Mouse (Mus musculus): ENCODE results near the gene Myrip.
"Not testable (repeated sequence)": the region's sequence is repeated elsewhere in the genome, so short reads cannot be mapped to it uniquely, and the experiment has no call there.

Myrip gene

DNA sequence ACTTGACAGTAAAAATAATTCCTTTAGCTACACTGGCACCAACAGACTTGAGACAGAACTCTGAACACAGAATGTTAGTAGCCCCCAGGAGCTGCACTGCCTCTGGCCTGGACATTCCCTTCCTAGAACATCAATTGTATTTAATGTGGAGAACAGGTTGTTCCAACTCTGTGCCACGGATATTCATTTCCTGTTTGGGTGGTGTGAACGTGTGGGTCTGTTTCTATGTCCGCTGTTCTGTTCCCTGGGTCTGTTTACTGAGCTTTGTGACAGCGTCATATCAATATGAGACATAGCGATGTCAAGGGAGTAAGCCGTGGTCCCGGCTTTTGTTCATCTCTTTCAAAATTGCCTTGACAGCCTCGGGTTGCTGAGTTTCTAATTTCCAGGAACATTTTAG lies 97.0 kb downstream of the Myrip start:
- DNase-seq: no peak

DNA sequence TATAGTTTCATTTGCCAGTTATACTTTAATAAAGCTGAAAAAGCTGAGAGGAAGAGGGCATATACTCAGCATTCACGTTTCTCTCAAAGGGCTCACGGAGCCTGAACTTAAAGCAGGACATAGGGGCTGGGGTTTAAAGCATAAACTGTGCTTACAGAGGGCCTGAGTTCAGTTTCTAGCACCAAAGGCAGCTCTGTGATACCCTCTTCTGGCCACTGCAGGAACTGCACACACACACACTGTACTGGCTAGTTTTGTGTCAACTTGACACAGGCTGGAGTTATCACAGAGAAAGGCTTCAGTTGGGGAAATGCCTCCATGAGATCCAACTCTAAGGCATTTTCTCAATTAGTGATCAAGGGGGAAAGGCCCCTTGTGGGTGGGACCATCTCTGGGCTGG lies 98.2 kb downstream of the Myrip start:
- DNase-seq: not testable (repeated sequence)

DNA sequence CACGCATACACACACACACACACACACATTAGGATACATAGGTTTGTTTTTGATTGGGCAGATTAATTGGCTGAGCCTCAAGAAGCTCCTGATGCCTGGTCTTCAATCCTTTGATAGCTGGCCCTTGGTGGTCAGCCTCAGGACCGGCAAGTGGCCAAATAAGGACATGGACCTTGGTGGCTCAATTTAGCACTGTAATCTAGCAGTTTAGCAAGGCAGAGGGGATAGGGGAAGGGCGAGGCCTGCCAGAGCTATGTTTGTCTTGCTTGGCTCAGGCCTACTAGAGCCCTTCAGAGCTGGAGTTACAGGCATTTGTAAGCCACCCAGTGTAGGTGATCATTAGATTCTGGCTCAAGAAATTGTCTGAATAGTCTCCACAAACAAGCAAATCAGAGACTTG lies 101.1 kb downstream of the Myrip start:
- no peak for DNase-seq

DNA sequence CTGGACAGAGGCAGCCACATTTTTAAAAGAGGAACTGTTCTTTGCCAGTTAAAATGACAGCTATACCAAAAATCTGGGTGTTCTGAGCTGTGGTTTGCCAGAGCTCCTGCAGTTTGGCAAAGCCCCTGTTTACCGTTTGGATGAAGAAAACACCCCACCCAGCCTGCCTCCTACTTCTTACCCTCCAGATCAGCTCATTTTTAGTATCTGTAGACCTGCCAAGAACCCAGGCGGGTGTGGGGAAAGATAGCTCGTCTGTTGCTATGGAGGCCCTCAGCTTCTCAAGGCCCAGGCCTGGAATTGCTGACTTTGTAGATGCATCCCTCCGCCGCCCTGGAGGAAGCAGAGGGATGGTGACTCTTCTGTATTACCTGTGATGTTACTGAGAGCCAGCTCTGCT lies 102.3 kb downstream of the Myrip start:
- peak; percentile 87 for DNase-seq

DNA sequence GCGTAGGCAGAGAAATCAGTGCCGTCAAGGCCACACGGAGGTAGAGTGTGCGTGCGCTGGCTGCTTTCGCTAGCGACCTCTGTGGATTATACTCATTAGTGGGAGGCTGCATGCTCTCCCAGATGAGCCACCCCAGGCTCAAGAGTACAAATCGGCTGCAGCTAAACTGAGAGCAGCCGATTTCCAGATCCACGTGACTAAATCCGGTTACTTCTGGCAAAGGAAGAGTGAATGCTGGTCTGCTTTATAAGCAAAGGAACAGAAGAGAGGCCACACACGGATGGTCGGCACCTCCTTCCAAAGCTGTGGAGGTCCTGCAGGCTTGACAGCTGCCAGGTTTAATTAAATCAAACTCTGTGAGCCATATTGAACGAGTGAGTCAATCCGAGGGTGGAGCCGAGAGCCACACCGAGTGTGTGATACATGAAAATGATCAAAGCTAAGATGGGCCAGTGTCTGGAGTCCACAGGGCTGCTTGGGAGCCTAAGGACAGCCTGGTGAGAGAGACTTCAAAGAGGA lies 108.4 kb downstream of the Myrip start:
- peak; percentile 60 for DNase-seq

DNA sequence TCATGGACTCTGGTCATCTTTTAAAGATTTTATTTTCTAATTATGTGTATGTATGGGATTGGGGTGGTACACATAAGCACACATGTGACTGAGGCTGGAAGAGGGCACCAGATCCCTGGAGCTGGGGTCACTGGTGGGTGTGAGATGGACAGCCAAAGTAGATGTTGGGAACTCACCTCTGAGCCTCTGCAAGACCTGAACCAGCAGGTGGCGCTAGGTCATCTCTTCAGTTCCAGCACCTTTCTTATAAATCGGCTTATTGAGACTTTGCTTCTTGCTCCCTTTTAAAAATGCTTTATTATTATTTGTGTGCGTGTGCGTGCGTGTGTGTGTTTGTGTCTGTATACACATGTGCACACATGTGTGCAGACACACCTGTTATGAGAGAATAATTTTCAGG lies 109.1 kb downstream of the Myrip start:
- peak; percentile 66 for DNase-seq

DNA sequence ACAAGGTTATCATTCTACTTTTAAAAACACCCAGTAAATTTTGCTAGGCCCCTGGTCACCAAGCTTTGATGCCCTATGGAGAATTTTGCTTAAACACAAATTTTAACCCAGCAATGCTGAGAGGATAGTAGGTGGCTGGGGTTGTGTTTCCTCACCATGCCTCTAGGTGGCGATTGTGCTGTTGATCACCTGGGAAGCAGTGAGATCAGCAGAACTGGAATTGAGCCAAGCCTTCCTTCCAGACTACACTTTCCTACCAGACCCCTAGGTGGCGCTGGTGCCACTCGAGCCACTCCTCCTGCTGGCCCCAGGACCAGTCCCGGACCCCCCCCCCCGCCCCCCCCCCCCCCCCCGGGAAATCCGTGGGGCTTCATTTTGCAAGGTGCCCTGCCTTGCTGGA lies 114.2 kb downstream of the Myrip start:
- peak; percentile 79 for DNase-seq

DNA sequence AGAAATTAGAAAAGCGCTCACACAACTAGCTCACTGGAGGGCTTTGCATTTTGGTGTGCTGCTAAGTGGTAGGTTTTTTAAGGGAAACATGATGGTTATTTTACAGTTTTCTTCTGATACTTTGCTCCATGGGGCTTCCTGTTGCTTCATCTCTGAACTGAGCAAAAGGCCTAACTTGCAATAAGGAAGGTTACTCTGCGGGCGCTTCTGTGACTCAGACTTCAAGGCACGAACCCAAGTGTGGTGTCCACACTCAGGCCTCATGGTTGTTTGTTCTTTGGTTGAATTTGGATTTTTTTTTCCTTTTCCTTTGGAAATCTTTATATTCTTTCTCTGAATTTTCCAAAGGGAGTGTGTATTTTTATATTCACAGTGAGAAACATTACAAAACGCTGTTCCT lies 114.8 kb downstream of the Myrip start:
- no peak for DNase-seq

DNA sequence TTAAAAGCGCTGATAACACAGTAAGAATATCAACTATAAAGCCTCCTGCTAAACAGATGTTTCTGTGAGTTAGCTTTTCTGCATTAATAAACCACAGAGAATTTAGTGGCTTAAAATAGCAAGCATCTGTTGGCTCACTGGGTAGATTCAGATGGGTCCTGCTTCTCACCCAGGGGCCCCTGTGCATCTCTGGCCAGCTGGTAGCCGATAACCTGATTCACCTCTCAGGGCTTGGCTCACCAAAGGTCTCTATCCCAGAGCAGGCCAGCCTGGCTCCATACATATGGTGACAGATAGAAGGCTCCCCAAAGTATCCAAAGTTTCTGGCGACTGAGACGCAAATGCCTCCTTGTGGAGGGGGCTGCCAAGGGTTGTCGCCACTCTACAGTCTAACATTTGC lies 115.4 kb downstream of the Myrip start:
- no peak for DNase-seq

DNA sequence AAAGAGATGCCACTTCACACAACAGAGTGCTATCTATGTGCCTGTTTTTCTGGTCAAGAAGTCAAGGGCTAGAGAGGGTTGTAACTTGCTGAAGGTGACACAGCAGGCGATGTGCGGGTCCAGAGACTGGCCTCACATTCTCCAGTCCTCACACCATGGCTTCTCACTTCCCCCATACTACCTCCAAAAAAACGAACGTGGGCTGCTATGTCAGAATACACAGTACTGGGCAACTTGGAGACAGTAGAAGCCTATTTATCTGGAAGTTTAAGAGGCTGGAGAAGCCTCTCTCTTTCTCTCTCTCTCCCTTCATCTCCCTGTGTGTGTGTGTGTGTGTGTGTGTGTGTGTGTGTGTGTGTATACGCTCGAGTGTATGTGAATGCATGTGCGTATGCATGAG lies 117.3 kb downstream of the Myrip start:
- peak; percentile 49 for DNase-seq

DNA sequence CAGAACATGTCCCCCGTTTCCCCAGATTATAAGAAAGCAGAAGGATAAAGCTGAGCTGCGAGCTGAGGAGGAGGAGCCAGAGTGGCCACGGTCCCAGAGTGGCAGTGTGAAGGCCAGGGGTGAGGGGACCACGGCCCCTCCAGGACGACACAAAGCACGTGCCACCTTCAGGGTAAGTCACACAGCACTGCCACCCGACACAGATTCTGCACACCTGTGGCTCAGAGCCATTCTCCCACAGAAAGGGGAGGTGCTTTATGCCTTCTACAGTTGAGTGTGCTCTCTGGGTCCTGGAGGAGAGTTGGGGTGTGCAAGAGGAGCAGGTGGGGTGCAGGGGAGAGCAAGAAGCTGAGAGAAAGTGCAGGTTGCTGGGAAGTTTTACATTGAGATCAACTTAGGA lies 123.3 kb downstream of the Myrip start:
- no peak for DNase-seq

DNA sequence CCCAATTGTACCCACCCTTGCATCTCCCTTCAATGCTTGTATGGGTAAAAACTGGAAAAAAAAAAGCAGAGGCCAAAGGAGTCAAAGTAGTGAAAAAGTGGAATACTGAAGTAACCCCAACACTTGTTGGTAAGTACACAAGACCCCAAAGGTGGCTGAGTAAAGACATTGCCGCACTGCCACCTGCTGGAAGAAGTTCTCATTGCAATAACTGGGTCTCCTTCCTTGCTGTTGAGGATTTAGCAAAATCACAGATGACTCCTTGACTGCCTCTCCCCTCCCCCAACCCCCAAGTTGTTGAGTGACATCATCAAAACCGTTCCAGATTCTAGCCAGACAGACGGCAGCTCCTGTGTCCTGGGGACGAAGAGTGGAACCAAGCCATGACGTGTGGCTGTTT lies 124.5 kb downstream of the Myrip start:
- peak; percentile 60 for DNase-seq

DNA sequence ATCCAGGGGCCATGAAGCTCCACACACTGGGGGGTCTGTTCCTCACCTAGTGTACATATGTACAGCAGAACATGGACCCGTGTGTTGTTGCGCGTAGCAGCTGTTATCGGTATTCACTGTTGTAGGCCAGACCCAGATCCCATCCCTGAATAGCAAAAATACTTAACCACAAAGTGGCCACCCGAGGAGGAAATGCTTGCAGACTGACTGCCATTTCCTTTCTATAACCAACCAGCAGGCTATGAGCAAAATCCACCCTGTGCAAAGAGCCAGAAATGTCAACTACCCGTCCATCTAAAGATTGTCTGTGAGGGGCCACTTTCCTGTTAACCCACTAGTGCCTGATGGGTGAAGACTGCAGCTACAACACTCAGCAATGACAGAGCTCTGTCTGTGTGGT lies 126.9 kb downstream of the Myrip start:
- DNase-seq: no peak

DNA sequence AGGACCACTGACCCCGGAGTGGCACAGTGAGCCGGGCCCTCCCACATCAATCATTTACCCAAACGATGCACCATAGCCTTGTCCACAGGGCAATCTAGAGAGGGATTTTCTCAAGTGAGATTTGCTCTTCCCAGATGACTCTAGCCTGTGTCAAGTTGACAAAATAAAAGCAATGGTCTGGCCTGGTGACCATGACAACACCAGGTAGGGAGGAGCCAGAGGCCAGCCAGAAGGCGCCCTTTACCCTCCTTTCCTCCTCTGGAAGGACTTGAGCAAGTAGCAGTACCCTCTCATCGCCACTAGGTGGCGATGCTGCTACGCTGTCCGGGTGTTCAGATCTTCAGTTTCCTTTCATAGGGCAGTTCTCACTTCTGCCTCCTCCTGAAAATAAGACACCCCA lies 132.4 kb downstream of the Myrip start:
- peak; percentile 68 for DNase-seq

DNA sequence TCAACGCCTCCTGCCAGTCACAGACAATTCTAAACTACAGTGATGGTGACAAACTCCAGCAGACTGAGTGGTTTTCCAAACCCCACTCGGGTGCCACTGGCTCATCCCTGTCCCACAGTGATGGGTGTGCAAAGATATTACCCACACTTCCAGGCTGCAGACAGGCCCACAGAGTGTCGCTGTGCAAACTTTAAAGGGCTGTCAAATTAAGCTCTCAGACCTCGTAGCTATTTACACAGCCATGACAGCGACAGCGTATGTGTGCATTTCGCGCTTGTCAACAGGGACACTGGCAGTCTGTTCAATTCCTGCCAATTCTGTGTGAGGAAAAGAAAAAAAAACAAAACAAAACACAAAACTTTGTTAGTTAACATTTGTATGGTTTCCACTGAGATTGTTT lies 134.5 kb downstream of the Myrip start:
- no peak for DNase-seq

DNA sequence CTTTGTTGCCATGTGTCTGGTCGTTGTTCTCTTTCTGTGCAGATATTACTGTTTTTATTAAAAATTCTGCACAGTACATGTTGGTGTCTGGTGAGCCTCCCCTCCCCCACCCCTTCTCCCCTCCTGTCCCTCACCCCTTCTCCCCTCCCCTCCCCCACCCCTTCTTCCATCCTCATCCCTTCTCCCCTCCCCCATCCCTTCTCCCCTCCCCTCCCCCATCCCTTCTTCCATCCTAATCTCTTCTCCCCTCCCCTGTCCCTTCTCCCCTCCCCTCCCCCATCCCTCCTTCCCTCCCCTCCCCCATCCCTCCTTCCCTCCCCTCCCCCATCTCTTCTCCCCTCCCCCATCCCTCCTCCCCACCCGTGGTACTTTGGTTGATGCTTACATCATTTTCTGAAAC lies 135.5 kb downstream of the Myrip start:
- no peak for DNase-seq

DNA sequence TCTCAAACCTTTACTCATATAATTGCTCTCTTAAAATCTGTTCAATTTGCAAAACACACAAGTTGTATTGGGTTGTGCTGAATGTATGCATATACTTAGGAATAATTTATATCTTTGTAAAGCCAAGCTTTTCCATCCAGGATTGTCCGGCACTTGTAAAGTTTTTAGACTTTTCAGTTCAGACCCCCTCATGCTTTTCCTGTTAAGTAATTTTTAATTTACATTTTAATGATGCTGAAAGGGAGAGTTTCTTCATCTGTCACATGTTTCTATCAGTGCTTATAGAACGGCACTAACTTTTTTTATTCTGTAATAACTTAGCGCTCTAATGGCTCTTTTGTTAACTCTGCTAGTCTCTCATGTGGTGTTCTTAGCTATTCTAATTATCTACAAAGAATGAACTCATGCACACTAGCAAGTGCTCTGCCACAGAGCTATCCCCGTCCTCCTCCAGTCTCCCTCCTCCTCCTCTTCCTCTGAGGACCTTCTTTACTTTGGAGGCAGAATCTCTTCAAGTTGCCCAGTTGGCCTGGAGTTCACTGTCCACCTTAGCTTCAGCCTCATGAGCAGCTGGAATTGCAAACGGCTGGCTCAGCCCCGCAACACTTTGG lies 136.1 kb downstream of the Myrip start:
- DNase-seq: no peak

DNA sequence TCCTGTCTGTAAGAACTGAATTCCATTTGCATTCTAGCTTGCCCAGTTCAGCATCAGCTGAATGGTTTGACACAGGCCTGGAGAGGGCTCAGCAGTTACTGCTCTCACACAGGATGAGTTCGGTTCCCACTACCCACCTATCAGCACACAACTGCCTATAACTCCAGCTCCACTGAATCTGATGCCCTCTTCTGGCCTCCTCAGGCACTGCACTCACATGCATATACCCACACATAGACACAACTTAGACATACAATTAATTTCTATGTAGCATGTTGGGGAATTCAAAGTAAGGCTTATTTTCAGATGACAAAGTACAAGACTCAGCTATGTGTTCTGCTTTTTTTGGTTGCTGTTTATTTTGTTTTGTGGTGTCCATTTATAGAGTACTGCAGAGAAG lies 137.0 kb downstream of the Myrip start:
- DNase-seq: no peak

DNA sequence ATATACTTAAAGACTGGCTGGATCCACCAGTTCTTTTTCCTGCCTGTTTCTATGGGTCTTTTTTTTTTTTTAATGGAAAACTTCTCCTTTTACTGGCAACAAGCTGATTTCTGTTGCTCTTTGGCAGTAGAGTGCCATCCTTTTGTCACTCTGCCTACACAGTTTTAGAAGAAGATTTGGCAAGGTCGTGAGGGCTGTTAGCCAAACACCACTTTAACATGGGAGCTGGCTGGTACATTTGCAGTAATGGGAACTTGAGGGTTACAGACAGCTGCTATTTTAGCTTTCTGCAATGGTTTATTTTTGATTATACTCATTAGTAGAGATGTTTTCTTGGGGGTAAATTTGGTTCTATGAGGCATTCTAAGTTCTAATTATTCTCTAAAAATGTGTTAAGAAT lies 137.5 kb downstream of the Myrip start:
- DNase-seq: no peak

DNA sequence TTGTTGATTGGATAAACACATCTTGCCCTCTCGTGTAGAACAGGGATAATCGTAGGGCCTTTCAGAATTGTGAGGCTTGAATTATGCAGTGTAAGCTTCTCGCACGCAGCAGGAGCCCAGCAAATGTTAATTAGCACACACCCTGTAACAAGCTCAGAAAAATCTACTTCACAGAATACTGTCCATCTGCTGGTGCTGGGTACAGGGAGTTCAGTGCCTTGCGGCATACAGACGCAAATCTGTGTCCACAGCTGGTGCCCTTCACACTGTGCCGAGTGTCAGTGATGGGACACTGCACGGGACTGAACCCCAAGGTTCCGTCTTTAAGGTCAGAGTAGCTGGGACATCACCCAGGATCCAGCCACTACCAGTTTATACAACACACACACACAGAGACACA lies 143.3 kb downstream of the Myrip start:
- DNase-seq: no peak

DNA sequence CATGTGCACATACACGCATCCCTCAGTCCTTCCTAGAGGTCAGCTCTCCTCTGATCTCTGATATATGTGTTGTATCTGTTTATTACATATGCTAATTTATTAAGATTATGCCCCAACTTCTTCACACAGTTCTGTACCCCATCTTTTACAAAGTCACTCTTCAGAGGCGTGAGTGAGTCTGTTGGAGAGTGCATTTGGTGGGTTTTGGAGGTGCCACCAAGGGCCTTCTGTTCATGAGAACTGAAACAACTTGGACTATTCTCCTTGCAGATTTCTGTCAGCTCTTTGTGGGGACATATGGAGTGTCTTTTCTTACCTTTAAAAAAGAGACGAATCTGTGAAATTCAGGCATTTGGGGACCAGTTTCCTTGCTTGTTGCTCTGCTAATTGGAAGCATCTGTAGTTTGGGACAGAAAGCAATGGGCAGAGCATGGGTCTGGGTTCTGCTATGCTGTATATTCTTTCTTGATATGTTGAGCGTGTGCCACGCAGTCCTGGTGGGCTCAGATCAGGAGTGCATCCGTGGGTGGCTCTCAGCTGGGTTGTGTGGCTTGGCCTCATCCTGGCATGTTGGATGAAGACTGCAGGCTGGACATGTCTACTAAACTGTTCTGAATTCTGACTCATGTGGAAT lies 148.5 kb downstream of the Myrip start:
- no peak for DNase-seq

DNA sequence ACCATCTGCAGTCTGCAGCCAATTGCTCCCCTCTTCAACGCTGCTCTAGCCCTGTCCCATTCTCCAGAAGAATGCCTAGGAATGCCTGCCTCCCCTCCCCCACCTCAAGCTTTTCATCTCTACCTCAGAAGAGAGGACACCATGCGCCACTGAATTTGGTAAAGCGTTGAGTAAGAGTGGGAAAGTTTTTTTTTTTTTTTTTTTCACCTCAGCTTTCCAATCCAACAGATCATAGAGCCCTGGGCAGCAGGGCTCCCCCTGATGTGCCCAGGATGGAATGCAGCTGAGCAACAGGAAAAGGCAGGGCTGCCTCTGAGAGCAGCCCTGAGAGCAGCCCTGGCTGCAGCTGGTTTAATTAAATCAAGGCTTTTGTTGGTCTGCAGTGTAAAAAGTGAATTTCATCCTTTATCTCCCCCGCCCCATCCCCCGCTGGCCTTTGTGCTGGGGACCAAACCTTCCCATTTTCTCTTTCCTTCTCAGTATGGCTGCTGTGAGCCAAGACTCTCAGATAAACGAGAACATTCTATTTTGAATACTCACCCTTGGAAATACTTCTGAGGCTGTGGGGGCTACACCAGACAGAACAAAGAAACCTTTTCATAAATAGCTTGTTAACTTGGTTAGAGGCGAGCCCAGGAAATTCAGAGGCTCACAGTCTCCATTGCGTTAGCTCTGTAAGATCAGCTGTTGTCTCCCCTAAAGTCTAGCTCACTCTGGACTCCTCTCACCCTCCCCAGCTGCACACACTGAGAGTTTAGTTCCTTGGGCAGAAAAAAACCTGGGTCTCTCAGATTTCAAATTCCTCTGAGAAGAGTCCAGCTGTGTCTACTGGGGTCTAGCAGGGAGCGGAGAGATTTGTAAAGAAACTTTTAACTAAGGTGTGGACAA lies 154.7 kb downstream of the Myrip start:
- no peak for DNase-seq

DNA sequence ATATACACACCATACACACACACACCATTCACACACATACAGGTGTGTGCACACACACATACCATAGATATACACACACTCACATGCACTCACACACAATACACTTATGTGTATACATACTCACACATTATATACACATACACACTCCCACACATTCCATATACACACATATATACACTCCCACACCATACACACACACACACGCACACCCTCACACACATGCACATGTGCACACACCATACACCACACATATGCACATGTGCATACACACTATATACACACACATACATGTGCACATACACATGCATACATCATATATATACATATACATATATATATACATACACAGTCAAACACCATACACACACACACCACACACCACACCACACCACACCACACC lies 169.1 kb downstream of the Myrip start:
- DNase-seq: no peak

DNA sequence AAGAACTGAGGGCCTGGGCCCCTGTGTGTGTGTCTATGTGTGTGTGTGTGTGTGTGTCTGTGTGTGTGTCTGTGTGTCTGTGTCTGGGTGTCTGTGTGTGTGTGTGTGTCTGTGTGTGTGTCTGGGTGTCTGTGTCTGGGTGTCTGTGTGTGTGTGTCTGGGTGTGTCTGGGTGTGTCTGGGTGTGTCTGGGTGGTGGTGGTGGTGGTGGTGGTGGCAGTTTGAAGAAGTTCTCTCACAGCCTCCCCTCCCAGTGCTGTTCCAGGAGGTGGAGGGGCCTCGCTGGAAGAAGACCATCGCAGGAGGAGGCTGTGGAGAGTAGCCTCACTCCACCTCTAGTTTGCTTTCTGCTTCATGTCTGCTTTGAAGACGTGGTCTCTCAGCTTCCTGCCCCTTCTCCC lies 180.3 kb downstream of the Myrip start:
- DNase-seq: no peak
